Mouse (Mus musculus) cortical plate, adult 2 months (tissue): ENCODE data around the gene Apoa2.

Experiments used
- CTCF ChIP-seq: fragments of 200-500 bp; IDR thresholded peaks from 2 replicates; pipeline ENCODE4 v1.5.1; 2011; ENCODE audit warnings: mild to moderate bottlenecking, control low read depth, low read length; ENCODE audit not compliant: insufficient read depth; ENCODE audit errors: extremely low read depth
- POLR2A ChIP-seq: fragments of 200-500 bp; IDR thresholded peaks from 2 replicates; pipeline ENCODE4 v1.6.1; 2011; ENCODE audit warnings: mild to moderate bottlenecking, low read length, control low read depth; ENCODE audit not compliant: insufficient read depth; ENCODE audit errors: extremely low read depth

- TF ChIP-seq POLR2A = no peak
- TF ChIP-seq CTCF = no peak
Observed at GRCm38 (mm10) chr1:171189046-171189445, 35.8 kb upstream of the Apoa2 start.
